Mouse (Mus musculus): Measurements from ENCODE around the gene Ankrd22.

GRCm38 (mm10) chr19:34101888-34102287, 64.0 kb downstream of the Ankrd22 start:
- TF ChIP-seq CTCF (conservative IDR thresholded peaks at IDR 0.05; ENCODE audit: low read length): no peak
- no peak for TF ChIP-seq NANOG (IDR thresholded peaks at IDR 0.05; ENCODE audit: borderline replicate concordance, low read length)
- no peak for TF ChIP-seq POU5F1 (IDR thresholded peaks at IDR 0.05; ENCODE audit: borderline replicate concordance, low read length)
